Mouse (Mus musculus) ovary, postnatal 14 days (tissue): ENCODE measurements at regions not wholly inside any gene's neighbourhood (a gene's known extent, or its start where the extent isn't known, plus 50 kb on each side); places are given as distances from the start of the nearest gene placed in this dataset.

Experiments used
- DNase-seq: peaks from one replicate; pipeline ENCODE4 v3.0.0; 2022; ENCODE audit warnings: low spot score

DNA sequence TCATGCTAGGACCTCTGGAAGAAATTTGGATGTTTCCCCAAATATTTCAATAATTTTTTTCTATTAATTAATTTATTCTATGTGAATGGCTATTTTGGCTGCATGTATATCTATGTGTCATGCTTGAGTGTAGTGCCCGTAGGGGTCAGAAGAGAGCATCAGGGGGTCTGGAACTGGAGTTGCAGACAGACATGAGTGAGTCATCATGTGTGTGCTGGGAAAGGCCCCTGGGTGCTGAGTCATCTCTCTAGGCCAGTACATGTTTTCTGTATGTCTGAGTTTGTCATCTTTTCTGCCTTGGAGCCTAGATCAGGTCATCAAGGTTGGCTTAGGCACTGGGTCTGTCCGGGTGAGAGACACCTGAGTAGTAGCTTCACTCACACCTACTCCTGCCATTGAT, 172.0 kb upstream of the Lyplal1 start:
- DNase-seq = no peak

GRCm38 (mm10) chr1:186287831-186288230, 170.7 kb upstream of the Lyplal1 start:
- DNase-seq = no peak

- DNase-seq = no peak
These were observed 169.3 kb upstream of the Lyplal1 start for GRCm38 (mm10) chr1:186286401-186286800.

DNA sequence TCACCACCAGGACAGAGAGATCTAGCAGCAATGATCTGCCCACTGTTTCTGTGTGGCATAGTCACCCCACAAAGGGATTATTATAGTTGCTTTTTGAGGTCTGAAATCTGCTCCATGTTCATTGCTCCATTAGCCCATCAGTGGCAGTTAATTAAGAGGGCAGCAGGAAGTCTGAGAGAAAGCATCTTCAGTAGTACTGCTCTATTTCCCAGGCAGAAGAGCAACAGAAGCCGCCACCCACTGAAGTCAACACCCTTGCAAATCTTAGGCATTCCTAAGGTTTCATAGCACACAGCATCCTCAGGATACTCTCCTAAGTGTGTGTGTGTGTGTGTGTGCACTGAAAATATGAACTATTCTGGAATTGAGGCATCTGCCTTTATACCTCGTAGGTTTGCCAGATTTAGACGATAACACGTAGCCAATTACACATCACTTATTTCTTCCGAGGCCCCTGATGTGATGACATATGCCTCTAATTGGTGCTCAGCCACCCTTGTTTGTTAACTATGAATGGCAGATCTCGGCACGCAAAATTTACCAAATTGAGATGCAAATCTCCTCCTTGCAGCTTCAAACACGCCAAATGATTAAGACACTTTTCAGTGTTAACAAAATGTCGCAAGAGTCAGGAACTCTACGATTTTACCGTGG, 161.0 kb upstream of the Lyplal1 start:
- DNase-seq = no peak

DNA sequence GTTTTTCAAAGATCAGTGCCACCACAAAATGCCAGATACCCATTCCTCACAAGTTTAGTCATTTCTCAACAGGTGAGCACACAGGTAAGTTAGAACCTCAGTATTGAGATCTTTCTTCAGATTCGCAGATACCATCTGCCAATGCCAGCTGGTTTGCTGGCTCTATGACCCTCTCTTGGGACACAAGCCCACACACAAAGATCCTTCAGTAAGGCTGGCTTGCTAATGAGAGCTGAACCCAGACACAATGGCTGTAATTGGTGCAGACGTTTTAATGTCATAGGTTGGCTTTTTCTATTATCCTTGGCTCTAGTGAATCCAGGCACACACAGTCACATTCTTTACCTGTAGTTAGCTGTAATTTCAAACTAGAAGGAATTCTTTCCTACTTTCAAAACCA, 154.3 kb upstream of the Lyplal1 start:
- DNase-seq = no peak

DNA sequence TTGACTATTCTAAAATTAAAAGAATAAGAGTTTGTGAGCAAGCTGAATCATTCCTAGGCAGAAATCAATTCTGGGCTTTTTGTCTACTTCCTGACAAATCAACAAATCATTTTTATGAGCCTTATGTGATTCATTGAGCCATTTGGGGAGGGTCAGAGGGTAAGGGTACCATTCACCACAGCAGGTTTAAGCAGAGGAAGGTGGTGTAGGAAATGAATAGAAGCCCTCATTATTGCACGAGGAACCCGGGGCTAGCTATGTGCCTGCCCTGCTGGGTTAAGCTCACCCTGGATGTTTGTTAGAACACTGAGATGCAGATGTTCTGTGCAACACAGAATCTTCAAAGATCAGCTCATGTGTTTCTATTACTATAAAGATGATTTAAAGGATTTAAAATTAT, 150.2 kb upstream of the Lyplal1 start:
- DNase-seq = no peak

- peak; percentile 12 for DNase-seq
These were observed 147.5 kb upstream of the Lyplal1 start for GRCm38 (mm10) chr1:186264639-186265038.

DNA sequence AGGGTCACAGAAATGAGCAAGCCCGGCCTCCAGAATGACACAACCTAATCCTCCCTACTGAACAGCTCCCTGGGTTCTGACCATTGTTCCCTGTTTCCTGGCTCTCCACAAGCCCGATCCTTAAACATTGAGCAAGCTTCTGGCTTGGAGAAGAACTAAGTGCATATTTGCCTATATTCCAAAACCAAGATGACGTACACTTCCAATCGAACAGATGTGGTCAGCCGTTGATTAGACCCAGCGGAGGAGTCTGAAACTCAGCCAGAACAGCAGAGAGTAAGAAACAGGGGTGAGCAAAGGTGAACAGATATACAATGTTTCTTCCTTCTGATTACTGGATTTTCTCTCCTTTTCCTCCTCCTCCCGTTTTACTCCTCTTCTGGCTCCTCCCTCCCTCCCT, 146.8 kb upstream of the Lyplal1 start:
- DNase-seq = no peak

- no peak for DNase-seq
These were observed 146.1 kb upstream of the Lyplal1 start for GRCm38 (mm10) chr1:186263196-186263595.

- no peak for DNase-seq
These were observed 144.9 kb upstream of the Lyplal1 start for GRCm38 (mm10) chr1:186262040-186262439.

DNA sequence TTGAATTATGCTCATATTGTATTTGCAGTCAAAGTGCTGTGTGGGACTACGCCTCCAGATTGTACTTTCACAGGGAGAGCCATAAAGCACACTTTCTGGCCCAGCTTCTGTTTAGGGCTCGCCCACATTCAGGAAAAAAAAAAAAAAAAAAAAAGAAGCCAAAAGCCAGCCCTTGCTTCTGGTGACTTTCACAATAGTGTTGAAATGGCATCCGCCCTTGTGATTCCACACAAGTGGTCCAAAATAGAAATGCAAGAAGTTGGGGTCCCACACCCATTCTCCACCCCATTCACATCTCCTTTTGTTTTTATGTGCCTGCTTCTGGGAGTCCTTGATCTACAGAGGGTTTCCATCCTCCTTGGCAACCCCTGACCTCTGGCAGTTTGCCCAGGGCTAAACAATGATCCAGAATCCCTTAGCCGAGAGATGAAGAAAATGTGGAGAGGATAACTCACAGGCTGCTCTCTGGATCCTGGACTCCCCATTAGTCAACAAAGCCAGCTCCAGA, 144.3 kb upstream of the Lyplal1 start:
- DNase-seq = peak; percentile 77

DNA sequence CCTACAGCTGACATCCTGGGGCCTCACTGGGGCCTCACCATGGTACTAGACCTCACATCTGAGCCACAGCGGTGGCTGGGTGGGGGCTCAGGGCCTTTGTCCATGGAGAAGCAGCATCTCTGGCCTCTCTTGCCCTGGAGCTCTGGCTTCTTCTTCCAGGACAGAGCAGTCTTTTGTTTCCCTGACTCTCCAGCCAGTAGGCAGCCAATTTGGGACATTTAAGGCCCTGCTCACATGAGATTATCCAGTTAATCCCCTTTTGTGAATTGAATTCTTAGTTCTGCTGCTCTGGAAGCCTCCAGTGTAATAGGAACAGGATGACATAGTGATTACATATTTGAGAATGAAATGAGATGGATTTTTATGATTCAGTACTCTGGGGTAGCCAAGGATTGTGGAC, 140.5 kb upstream of the Lyplal1 start:
- DNase-seq = no peak

- no peak for DNase-seq
These were observed 138.5 kb upstream of the Lyplal1 start for GRCm38 (mm10) chr1:186255476-186256080.

DNA sequence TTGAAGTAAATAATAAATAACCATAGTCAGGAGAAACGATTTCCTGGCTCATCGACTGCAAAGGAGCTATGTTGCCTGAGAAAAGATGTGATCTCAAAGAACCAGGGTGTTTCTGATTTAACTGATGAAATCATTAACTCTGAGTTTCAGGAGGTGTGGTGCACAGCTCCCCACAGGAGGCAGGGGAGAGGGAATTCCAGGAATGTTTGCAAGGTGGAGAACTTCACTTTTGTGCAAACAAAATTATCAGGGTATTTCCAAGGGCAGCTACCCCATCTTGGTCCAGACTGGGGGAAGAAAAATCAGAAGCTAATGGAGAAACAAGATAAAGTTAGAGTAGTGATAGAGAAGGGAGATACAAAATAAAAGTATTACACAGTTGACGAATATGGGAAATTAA, 137.4 kb upstream of the Lyplal1 start:
- DNase-seq = no peak

DNA sequence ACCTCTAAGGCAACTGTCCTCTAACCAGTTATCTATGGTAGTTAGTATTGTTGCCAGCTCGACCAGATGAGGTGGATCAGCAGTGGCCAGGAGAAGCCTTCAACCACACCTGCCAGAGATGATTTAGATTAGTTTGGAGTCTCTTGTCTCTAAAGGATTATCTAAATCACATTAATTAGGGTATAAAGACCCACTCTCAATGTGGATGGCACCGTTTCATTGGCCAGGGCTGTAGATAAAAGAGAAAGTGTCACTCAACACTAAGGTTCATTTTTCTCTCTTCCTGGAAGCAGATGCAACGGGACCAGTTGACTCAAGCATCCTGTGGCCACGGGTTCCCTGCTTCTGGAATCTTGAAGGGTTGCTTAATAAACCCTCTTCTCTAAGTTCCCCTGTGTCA, 135.4 kb upstream of the Lyplal1 start:
- no peak for DNase-seq

- peak; percentile 39 for DNase-seq
These were observed 133.2 kb upstream of the Lyplal1 start for GRCm38 (mm10) chr1:186250316-186250715.

DNA sequence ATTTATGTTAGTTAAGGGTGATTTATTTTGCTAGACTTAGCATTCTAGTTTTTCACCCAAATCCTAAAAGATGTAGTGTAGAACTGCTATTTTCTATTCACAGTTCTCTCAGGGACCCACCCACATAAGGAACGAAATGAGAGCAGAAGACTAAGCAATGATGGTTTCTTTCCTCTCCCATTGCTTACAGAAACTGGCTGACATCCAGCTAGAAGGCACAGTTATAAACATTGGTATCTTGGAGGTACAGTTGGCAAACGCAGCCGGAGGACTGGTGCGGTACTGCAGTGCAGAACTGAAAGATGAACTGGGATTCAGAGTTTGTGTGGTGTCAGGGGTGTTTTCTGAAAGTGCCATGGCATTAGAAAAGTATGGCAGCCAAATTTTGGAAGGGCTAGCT, 132.1 kb upstream of the Lyplal1 start:
- DNase-seq = no peak

- DNase-seq = no peak
These were observed 128.8 kb upstream of the Lyplal1 start for GRCm38 (mm10) chr1:186245723-186246440.

DNA sequence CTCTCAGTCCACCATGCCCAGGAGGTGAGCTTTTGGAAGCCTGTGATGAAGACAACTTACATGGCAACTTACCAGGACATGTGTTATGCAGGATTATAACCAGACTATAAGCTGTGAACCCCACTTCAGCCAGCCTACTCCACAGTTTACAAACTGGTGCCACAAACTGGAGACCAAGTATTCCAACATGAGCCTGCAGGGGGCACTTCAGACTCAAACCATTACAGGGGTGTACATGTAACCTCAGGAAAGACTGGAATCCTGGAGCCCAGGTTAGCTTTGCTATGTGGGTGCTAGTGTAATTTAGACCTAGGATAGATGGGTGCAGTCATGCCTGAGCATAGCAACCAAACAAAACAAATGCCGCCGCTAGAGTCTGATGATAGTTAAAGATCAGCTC, 124.0 kb upstream of the Lyplal1 start:
- no peak for DNase-seq

DNA sequence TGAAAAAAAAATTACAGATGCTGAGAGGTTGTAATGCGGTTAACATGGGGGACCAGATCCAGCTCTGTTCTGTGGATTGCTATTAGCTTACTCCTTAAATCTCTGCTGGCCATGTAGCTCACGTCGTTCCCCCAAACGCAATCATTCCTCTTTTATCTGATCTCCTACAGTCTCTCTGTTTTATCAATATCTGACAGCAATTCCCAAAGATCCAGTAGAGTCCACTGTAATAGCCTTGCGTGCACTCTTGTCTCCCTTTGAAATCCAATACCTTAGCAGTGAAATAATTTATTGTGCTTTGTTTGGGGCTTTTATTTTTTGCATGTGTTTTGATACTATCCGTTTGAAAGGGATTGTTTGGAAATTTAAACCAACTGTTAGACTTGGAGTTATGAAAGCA, 120.4 kb upstream of the Lyplal1 start:
- DNase-seq = no peak

DNA sequence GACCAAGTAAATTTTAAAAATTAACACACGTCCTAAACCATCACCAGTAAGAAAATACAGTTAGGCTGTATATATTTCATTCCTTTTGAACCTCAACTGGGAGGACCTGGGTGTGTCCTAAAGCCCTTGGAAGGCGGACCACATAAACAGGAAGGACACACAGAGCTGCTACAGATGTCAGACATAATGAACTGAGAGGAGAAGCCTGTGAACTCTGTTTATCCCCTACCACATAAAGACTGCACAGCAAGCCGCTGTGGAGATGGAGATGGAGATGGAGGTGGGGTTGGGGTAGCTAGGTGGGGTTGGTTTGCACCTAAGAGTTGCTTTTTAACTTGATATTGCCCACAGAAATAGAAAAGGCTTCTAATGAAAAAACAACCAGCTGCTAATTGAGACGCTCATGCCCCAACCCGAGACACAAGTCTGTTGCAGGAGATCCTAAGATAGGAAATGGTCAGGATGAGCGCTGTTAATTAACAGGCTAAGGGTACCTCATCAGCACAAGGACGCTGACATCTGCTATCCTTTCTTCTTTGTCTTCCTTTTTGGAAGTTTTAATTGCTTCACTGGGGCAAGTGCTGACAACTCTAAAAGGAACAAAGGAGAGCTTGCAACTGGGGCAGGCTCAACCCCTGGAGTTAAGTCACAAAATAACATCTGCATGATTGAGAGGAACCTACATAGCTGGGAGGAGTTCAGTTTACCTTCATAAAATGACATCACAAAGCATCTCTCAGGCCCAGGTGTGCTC, 119.3 kb upstream of the Lyplal1 start:
- no peak for DNase-seq

DNA sequence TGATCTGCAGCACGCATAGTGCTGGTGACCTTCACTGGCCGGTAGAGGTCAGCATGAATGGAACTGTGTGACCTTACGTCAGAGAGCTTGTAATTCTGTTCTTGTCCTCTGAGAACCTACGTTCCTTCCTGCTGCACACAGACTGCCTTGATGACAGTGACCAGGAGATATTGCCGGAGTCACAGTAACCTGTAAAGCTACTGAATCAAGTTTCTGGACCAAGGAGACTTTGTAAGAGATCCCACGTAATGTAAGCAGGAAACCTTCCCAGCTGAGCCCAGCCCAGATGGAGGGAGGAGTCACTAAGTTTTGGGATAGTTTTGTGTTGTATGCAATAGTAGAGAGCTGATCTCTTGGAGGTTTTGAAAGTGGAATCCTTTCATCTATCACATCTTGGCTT, 117.4 kb upstream of the Lyplal1 start:
- DNase-seq = no peak

- DNase-seq = no peak
These were observed 113.4 kb upstream of the Lyplal1 start for GRCm38 (mm10) chr1:186230476-186230875.
